Mouse (Mus musculus) stomach, postnatal 0 days (tissue): ENCODE measurements at regions not wholly inside any gene's neighbourhood (a gene's known extent, or its start where the extent isn't known, plus 50 kb on each side); places are given as distances from the start of the nearest gene placed in this dataset.
"Not testable (repeated sequence)": the region's sequence is repeated elsewhere in the genome, so short reads cannot be mapped to it uniquely, and the experiment has no call there.

Source experiments
- ATAC-seq: fragments of 200-750 bp; cut with Nextera tagmentation; 2 replicates; pipeline ENCODE4 v1.8.0; 2017; ENCODE audit not compliant: low FRiP score, low TSS enrichment
- DNase-seq: peaks from one replicate; pipeline ENCODE4 v3.0.0-alpha.2; 2016; ENCODE audit warnings: low spot score
- H3K27ac ChIP-seq: fragments of 300-500 bp; sonication (generic); replicated peaks from 2 replicates; pipeline ENCODE4 v1.5.1; 2014; ENCODE audit warnings: mild to moderate bottlenecking, control low read depth
- H3K27me3 ChIP-seq: fragments of 300-500 bp; sonication (generic); 2 replicates; pipeline ENCODE4 v1.6.1; 2014; ENCODE audit warnings: low read length; ENCODE audit not compliant: control insufficient read depth, insufficient read depth
- H3K36me3 ChIP-seq: fragments of 300-500 bp; sonication (generic); 2 replicates; pipeline ENCODE4 v1.6.1; 2014; ENCODE audit warnings: low read length, mixed read lengths; ENCODE audit not compliant: control insufficient read depth, insufficient read depth
- H3K4me1 ChIP-seq: fragments of 300-500 bp; sonication (generic); replicated peaks from 2 replicates; pipeline ENCODE4 v1.6.1; 2014; ENCODE audit warnings: antibody characterized with exemption; ENCODE audit not compliant: control insufficient read depth, insufficient read depth
- H3K4me2 ChIP-seq: fragments of 300-500 bp; sonication (generic); replicated peaks from 2 replicates; pipeline ENCODE4 v1.6.1; 2014; ENCODE audit warnings: low read depth, mild to moderate bottlenecking, control low read depth, moderate library complexity
- H3K4me3 ChIP-seq: fragments of 300-500 bp; sonication (generic); 2 replicates; pipeline ENCODE4 v1.5.1; 2014; ENCODE audit warnings: low read depth, low read length, control low read depth
- H3K9ac ChIP-seq: fragments of 300-500 bp; sonication (generic); 2 replicates; pipeline ENCODE4 v1.6.1; 2014; ENCODE audit warnings: mild to moderate bottlenecking, low read length, control low read depth, mixed read lengths
- H3K9me3 ChIP-seq: fragments of 300-500 bp; sonication (generic); 2 replicates; pipeline ENCODE4 v1.6.1; 2016; ENCODE audit warnings: low read length; ENCODE audit not compliant: control insufficient read depth
- CTCF ChIP-seq: IDR thresholded peaks from 2 replicates; pipeline ENCODE4 v1.5.1; 2016; ENCODE audit warnings: antibody characterized with exemption, low read depth, mild to moderate bottlenecking, moderate library complexity
- EP300 ChIP-seq: optimal IDR thresholded peaks from 2 replicates; pipeline ENCODE3; 2016; ENCODE audit warnings: antibody characterized with exemption
- WGBS: fragments of 180-500 bp; shearing (Covaris S2); extraction: QIAGEN DNeasy Blood & Tissue Kit; methylation state at CpG from one replicate; pipeline ENCODE4 v1.1.7; 2014; 5-methylcytosine and 5-hydroxymethylcytosine counted together

GRCm38 (mm10) chr3:69669541-69669940 lies 52.2 kb upstream of the Nmd3 start:
- Histone ChIP-seq H3K4me2 (no peak overlapping the region), H3K4me3 (no peak overlapping the region), H3K9ac (no peak overlapping the region), H3K4me1 (no peaks in the 10 kb centered on the region), H3K36me3 (no peaks in the 10 kb centered on the region), H3K27me3 (no peaks in the 10 kb centered on the region), H3K27ac (no peak overlapping the region), H3K9me3 (no peaks in the 10 kb centered on the region)
- no peak for TF ChIP-seq CTCF
- TF ChIP-seq EP300 = no peak
- WGBS = 81% methylated on average over 10 of the region's 10 CpGs
- DNase-seq (no peak), ATAC-seq (no peak)

- no peak overlapping the region for H3K9ac ChIP-seq
- no peak for DNase-seq
- H3K9me3 ChIP-seq = no peaks in the 10 kb centered on the region
- no peak overlapping the region for H3K4me2 ChIP-seq
- H3K27ac ChIP-seq = no peak overlapping the region
- no peak overlapping the region for H3K4me3 ChIP-seq
- no peak for TF ChIP-seq CTCF
- no peak for TF ChIP-seq EP300
- no peaks in the 10 kb centered on the region for H3K27me3 ChIP-seq
- ATAC-seq = no peak
- 87% methylated on average over 7 of the region's 7 CpGs for WGBS
- no peaks in the 10 kb centered on the region for H3K4me1 ChIP-seq
- H3K36me3 ChIP-seq = no peaks in the 10 kb centered on the region
Measured at GRCm38 (mm10) chr3:69667820-69668219, 54.0 kb upstream of the Nmd3 start.

- TF ChIP-seq EP300 (no peak), CTCF (no peak)
- DNase-seq = no peak
Measured at GRCm38 (mm10) chr3:69667359-69667758, 54.4 kb upstream of the Nmd3 start.

GRCm38 (mm10) chr3:69664277-69664676 lies 57.5 kb upstream of the Nmd3 start:
- H3K27ac ChIP-seq = no peak overlapping the region
- no peak for TF ChIP-seq EP300
- WGBS = 54% methylated on average over 4 of the region's 4 CpGs

More at GRCm38 (mm10) chr3:69667359-69667758, 54.4 kb upstream of the Nmd3 start:
- Histone ChIP-seq H3K9ac (no peak overlapping the region), H3K4me1 (no peaks in the 10 kb centered on the region), H3K4me2 (no peak overlapping the region), H3K27me3 (no peaks in the 10 kb centered on the region), H3K27ac (no peak overlapping the region), H3K36me3 (no peaks in the 10 kb centered on the region), H3K4me3 (no peak overlapping the region), H3K9me3 (no peaks in the 10 kb centered on the region)
- ATAC-seq = no peak
- WGBS = 71% methylated on average over 3 of the region's 3 CpGs

GRCm38 (mm10) chr3:69658185-69658584 lies 59.4 kb upstream of the B3galnt1 start:
- no peak for ATAC-seq
- no peak for DNase-seq
- no peak overlapping the region for H3K9ac ChIP-seq
- no peaks in the 10 kb centered on the region for H3K9me3 ChIP-seq
- TF ChIP-seq EP300 = no peak
- TF ChIP-seq CTCF = no peak
- WGBS = 70% methylated on average over 2 of the region's 2 CpGs
- H3K36me3 ChIP-seq = no peaks in the 10 kb centered on the region
- no peaks in the 10 kb centered on the region for H3K4me1 ChIP-seq
- H3K27me3 ChIP-seq = no peaks in the 10 kb centered on the region
- no peak overlapping the region for H3K4me2 ChIP-seq
- no peak overlapping the region for H3K4me3 ChIP-seq
- H3K27ac ChIP-seq = no peak overlapping the region

More at GRCm38 (mm10) chr3:69664277-69664676, 57.5 kb upstream of the Nmd3 start:
- H3K4me2 ChIP-seq = no peak overlapping the region
- ATAC-seq (no peak), DNase-seq (no peak)
- no peak overlapping the region for H3K4me3 ChIP-seq
- no peaks in the 10 kb centered on the region for H3K27me3 ChIP-seq
- no peaks in the 10 kb centered on the region for H3K4me1 ChIP-seq
- no peaks in the 10 kb centered on the region for H3K36me3 ChIP-seq
- H3K9me3 ChIP-seq = no peaks in the 10 kb centered on the region
- no peak overlapping the region for H3K9ac ChIP-seq

GRCm38 (mm10) chr3:69657570-69657969 lies 58.8 kb upstream of the B3galnt1 start:
- TF ChIP-seq CTCF = no peak
- no peak for TF ChIP-seq EP300
- Histone ChIP-seq H3K9me3 (no peaks in the 10 kb centered on the region), H3K4me1 (no peaks in the 10 kb centered on the region), H3K27ac (no peak overlapping the region), H3K4me3 (no peak overlapping the region), H3K9ac (no peak overlapping the region), H3K36me3 (no peaks in the 10 kb centered on the region), H3K27me3 (no peaks in the 10 kb centered on the region), H3K4me2 (no peak overlapping the region)
- no peak for ATAC-seq
- no peak for DNase-seq

- not testable (repeated sequence) for H3K27ac ChIP-seq, DNase-seq, H3K4me2 ChIP-seq, H3K36me3 ChIP-seq, H3K9ac ChIP-seq, H3K9me3 ChIP-seq, H3K27me3 ChIP-seq, ATAC-seq, H3K4me3 ChIP-seq, H3K4me1 ChIP-seq
- WGBS = 34% methylated on average over 10 of the region's 10 CpGs
Measured at GRCm38 (mm10) chr3:69655651-69656050, 56.9 kb upstream of the B3galnt1 start.
